Mouse (Mus musculus) limb, embryonic 10.5 days (tissue): ENCODE measurements around the gene Prkca. TPM values are rescaled to one million over a fixed set of nuclear protein-coding genes. Genes with fewer than 3 reads are reported as not detected.

ENCODE experiments used
- DNase-seq: peaks from one replicate; pipeline ENCODE4 v3.0.0-alpha.2; 2017; ENCODE audit warnings: low spot score
- H3K27ac ChIP-seq: fragments of 300-500 bp; sonication (generic); 2 replicates; pipeline ENCODE4 v1.5.1; 2016; ENCODE audit warnings: mild to moderate bottlenecking
- H3K27me3 ChIP-seq: fragments of 300-500 bp; sonication (generic); 2 replicates; pipeline ENCODE4 v1.6.1; 2016; ENCODE audit warnings: low read depth, mild to moderate bottlenecking; ENCODE audit not compliant: poor library complexity, severe bottlenecking
- H3K36me3 ChIP-seq: fragments of 300-500 bp; sonication (generic); 2 replicates; pipeline ENCODE4 v1.6.1; 2016; ENCODE audit warnings: mild to moderate bottlenecking, moderate library complexity
- H3K4me1 ChIP-seq: fragments of 300-500 bp; sonication (generic); 2 replicates; pipeline ENCODE4 v1.6.1; 2016
- H3K4me3 ChIP-seq: fragments of 300-500 bp; sonication (generic); 2 replicates; pipeline ENCODE4 v1.5.1; 2016; ENCODE audit warnings: mild to moderate bottlenecking, moderate library complexity
- H3K9me3 ChIP-seq: fragments of 300-500 bp; sonication (generic); replicated peaks from 2 replicates; pipeline ENCODE4 v1.6.1; 2016; ENCODE audit warnings: mild to moderate bottlenecking
- WGBS: fragments of 180-500 bp; shearing (Covaris S2); methylation state at CpG from one replicate; pipeline ENCODE4 v1.1.7; 2016; 5-methylcytosine and 5-hydroxymethylcytosine counted together
- polyA plus RNA-seq: library from polyadenylated mRNA; unstranded; fragments of >200 nt; fragmentation: Nextera tagmentation; extraction: Ambion mirVana; gene quantifications from 2 replicates; pipeline ENCODE4 v1.2.1, GENCODE M21; 2016

Gene Prkca
- polyA plus RNA-seq, 1 experiment from 2014 or later: 3.7 TPM

DNA sequence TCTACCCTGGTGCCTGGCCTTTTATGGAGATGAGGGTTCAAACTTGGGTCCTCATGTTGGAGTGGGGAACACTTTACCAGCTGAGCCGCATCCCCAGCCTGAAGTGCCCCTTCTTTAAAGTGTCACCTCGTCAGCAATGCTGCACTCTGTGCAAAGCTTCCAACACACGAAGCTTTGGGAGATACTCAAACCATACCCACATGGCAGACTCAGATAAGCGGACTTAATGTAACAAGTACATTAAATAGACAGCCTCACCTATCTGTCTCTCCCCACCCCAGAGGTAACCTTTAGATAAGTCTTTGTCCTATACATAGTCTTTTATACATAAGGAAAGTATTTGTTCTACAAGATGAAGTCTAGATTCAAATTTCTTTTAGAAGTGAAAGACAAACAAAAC, 17.3 kb upstream of the Prkca start:
- no peak overlapping the region for H3K4me3 ChIP-seq
- H3K9me3 ChIP-seq: no peaks in the 10 kb centered on the region
- no peaks in the 10 kb centered on the region for H3K27me3 ChIP-seq
- H3K4me1 ChIP-seq: peaks cover 12% of the 10 kb centered on the region; the same call in 1 of the 2 replicates
- no peak overlapping the region for H3K27ac ChIP-seq
- H3K36me3 ChIP-seq: no peaks in the 10 kb centered on the region
- no peak for DNase-seq
- 84% methylated on average over 4 of the region's 4 CpGs for WGBS

DNA sequence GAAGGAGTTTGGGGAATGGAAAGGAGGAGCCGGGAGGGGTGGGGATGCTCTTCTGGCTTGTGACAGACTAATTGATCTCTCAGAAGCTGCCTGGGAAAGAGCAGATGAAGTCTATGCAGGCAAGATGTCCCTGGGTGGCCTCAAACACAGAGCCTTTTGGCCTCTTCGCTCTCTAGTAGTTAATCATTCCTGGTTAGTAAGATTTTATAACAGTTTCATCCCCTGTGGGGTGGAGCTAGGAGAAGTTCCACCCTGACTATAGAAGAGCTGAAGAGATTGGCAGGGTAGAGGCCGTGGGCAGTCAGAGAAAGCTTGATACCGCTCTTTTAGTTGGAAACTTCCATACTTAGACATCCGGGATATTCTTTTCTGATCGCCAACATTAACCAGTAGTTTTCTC, 15.2 kb upstream of the Prkca start:
- no peaks in the 10 kb centered on the region for H3K36me3 ChIP-seq
- H3K4me1 ChIP-seq: peaks cover 12% of the 10 kb centered on the region; the same call in 1 of the 2 replicates
- H3K27me3 ChIP-seq: no peaks in the 10 kb centered on the region
- H3K9me3 ChIP-seq: no peaks in the 10 kb centered on the region
- no peak overlapping the region for H3K27ac ChIP-seq
- WGBS: 70% methylated on average over 6 of the region's 6 CpGs
- DNase-seq: no peak
- H3K4me3 ChIP-seq: no peak overlapping the region

DNA sequence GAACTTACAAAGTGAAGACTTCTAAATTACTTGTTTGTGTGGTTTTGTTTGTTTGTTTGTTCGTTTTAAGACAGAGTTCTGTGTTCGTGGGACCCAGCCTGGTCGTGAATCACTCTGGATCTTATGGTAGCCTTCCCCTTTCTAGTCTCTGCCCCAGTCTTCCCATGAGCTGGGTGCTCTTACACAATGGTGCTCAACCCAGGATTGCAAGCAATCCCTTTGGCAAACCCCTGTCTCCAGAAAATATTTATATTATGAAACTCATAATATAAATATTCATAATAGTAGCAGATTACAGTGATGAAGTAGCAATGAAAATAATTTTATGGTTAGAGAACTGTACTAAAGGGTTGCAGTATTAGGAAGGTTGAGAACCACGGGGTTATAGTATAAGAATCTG, 12.3 kb upstream of the Prkca start:
- peaks cover 12% of the 10 kb centered on the region; the same call in 1 of the 2 replicates for H3K4me1 ChIP-seq
- H3K27ac ChIP-seq: no peak overlapping the region
- no peak overlapping the region for H3K4me3 ChIP-seq
- 75% methylated on average over 4 of the region's 4 CpGs for WGBS
- no peaks in the 10 kb centered on the region for H3K36me3 ChIP-seq
- H3K27me3 ChIP-seq: no peaks in the 10 kb centered on the region
- DNase-seq: no peak
- H3K9me3 ChIP-seq: no peaks in the 10 kb centered on the region

DNA sequence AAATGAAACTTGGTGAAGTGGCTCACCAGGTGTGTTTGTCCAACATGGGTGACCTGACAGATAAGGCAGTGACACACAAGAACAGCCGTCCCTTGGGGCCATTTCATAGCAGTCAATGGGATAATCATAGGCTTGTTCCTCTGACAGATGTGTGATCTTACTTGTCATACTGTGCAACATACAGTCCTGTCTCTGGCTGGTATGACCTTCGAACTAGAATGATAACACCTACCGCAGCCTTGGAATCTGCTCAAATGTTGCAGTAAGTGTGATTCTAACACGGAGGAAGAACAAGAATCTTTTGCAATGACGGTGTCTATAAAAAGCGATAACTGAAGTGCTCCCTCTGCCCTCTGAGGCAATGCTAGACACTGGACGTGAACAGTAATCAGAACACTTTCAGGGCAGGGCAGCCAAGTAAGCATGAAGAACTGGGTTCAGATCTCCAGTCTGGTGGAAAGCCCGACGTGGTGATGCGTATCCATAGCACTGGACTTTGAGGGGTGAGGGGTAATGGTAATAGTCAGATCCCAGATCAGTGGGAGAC, 9.2 kb upstream of the Prkca start:
- H3K27me3 ChIP-seq: no peaks in the 10 kb centered on the region
- DNase-seq: no peak
- H3K4me1 ChIP-seq: no peaks in the 10 kb centered on the region
- 95% methylated on average over 10 of the region's 10 CpGs for WGBS
- H3K4me3 ChIP-seq: no peak overlapping the region
- H3K36me3 ChIP-seq: no peaks in the 10 kb centered on the region
- no peak overlapping the region for H3K27ac ChIP-seq
- no peaks in the 10 kb centered on the region for H3K9me3 ChIP-seq

DNA sequence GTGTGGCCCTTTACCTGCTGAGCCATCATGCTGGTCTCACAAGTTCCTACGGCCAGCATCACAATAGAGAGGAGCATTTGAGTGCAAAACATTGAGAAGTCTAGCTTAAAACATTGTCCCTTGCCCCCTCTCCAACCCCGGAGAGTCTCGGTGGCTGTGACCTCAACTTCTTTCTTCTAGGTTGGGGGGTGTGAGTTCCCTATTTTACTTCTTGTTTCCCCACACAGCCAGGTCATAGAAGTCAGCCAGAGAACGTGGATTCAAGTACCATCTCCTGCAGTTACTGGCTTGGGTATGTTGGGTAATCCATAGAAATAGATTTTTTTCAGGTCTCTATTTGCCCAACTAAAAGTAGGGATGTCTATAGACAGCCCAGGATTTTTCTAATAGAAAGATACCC, 7.1 kb upstream of the Prkca start:
- H3K36me3 ChIP-seq: no peaks in the 10 kb centered on the region
- no peak for DNase-seq
- H3K4me3 ChIP-seq: no peak overlapping the region
- WGBS: 87% methylated on average over 4 of the region's 4 CpGs
- H3K27me3 ChIP-seq: peaks cover 11% of the 10 kb centered on the region; the same call in 1 of the 2 replicates
- H3K4me1 ChIP-seq: no peaks in the 10 kb centered on the region
- no peak overlapping the region for H3K27ac ChIP-seq
- H3K9me3 ChIP-seq: no peaks in the 10 kb centered on the region

DNA sequence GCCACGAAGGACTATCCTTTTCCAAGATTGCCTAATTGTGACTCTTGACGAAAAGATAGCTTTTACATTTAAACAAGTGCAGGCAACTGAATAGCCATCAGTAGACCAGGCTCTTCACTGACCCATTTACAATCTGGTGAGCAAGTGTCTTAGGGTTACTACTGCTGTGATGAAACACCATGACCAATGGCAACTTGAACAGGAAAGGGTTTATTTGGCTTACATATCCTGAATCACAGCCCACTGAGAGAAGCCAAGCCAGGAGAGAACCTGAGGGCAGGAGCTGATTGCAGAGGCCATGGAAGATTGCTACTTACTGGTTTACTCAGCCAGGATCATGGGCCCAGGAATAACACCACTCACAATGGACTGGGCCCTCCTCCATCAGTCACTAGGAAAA, 1.6 kb upstream of the Prkca start:
- peaks cover 53% of the 10 kb centered on the region for H3K27me3 ChIP-seq
- H3K27ac ChIP-seq: no peak overlapping the region
- DNase-seq: no peak
- H3K4me1 ChIP-seq: peaks cover 20% of the 10 kb centered on the region
- H3K9me3 ChIP-seq: no peaks in the 10 kb centered on the region
- H3K36me3 ChIP-seq: no peaks in the 10 kb centered on the region
- 90% methylated on average over 2 of the region's 2 CpGs for WGBS
- no peak overlapping the region for H3K4me3 ChIP-seq

DNA sequence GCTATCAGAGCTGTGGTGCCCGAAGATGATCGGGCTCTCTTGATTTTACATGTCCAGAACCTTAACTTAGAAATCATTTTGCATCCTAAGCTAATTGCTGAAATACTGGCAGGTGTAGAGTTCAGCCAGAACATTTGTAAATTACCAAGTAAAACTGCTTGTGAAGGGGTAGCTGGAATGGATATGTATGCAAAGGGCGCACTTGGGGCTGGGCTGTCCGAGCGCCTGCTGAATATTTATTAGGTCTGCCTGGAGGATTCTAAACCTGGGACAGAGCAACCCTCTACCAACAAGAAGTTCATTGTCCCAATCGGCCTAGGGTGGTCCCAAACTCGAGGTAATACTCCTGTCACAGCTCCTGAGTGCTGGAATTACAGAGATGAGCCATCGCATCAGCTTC, 1.0 kb upstream of the Prkca start:
- 68% methylated on average over 8 of the region's 8 CpGs for WGBS
- no peaks in the 10 kb centered on the region for H3K9me3 ChIP-seq
- peak overlapping the region; percentile 83 for H3K4me3 ChIP-seq
- peaks cover 20% of the 10 kb centered on the region for H3K4me1 ChIP-seq
- DNase-seq: no peak
- H3K27ac ChIP-seq: no peak overlapping the region
- H3K36me3 ChIP-seq: no peaks in the 10 kb centered on the region
- peaks cover 53% of the 10 kb centered on the region for H3K27me3 ChIP-seq

DNA sequence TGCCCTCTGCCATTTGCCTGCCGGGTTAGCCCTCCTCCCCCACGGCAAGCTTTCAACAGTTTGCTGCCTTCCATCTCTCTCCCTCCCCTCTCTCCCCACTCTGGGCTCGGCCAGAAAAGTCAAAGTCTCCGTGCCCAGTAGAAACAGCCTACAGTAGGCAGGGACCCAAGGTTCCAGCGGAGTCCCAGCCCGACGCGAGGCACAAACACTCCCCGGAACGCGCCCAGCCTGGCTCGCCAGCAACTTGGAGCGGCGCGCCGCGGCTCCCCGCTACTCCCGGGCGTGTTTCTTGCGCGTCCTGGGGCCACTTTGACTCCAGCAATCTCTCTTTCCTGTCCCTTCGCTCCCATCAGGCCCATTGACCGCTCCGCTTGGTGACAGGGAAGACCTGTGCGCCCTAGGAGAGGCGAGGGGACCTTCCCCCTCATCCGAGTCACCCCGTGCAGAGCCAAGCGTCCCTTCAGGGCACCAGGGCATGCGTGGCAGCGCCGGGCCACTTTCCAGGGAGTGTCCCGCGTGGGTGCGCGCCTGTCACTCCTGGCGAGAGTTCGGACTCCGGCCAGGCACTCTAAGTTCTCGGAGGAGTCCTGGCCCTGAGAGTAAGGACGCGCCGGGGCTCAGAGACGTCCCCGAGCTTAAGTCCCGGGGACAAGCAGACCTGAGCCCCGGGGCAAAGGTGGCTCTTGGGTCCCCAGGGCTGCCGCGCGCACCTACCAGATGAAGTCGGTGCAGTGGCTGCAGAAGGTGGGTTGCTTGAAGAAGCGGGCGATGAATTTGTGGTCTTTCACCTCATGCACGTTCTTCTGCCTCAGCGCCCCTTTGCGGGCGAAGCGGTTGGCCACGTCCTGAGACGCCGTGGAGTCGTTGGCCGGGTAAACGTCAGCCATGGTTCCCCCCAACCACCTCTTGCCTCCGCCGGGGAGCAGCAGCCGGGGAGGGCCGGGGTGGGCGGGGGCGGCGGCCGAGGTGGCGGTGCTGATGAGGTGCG, 653 bp downstream of the Prkca start, which contains the start of gene Apoh:
TSS of gene Apoh (plus strand) at position 574 of the 988 bp plus-strand sequence.
- Histone ChIP-seq H3K9me3 (no peaks in the 10 kb centered on the region), H3K4me3 (peak within 1 kb of the TSS; percentile 83), H3K36me3 (no peaks in the 10 kb centered on the region), H3K27me3 (peaks cover 53% of the 10 kb centered on the region), H3K27ac (peak within 1 kb of the TSS; percentile 93), H3K4me1 (peaks cover 20% of the 10 kb centered on the region)
- WGBS: under 1% methylated on average over 75 of the region's 75 CpGs
- peak; percentile 66 for DNase-seq

DNA sequence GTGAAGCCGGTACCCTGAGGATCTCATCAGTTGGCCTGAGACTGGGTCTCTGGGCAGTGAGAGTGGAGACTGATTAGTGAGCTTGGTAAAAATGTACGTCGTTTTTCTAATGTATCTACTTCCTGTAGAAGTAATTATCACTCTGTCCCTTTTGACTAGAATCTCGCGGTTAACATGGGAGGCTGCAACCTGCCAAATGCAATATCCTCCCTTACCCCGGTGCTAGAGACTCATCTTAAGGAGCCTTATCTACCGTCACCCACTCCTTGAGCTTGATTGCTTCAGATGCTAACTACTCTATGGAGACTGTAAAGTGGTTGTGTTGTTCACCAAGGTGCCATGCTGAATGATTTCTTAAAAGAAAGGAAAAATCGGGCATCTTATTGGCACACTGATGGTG, 1.9 kb downstream of the Prkca start:
- 0 out of 2 replicates have a peak overlapping the region, but pooled peaks have one; percentile 83 for H3K4me3 ChIP-seq
- H3K36me3 ChIP-seq: no peaks in the 10 kb centered on the region
- peaks cover 50% of the 10 kb centered on the region for H3K27me3 ChIP-seq
- peaks cover 24% of the 10 kb centered on the region for H3K4me1 ChIP-seq
- H3K27ac ChIP-seq: no peak overlapping the region
- no peak for DNase-seq
- WGBS: 48% methylated on average over 8 of the region's 8 CpGs
- no peaks in the 10 kb centered on the region for H3K9me3 ChIP-seq

DNA sequence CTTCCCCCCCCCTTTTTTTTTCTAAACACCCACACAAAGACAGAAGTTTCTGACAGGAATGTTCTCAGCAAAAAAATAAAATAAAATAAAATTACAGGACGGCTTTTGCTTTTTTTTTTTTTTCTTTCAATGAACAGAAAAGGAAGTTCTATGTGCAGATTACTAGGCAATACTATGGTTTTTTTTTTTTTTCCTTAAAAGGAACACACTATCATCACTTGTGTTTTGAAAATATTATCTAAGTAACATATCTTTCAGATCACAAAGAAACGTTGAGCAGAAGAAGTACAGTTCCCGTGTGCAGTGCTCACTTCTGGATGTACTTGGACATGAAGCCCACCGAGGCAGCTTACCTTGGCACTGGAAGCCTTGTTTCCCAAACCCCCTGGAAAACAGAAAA, 3.4 kb downstream of the Prkca start:
- peaks cover 30% of the 10 kb centered on the region for H3K4me1 ChIP-seq
- H3K36me3 ChIP-seq: no peaks in the 10 kb centered on the region
- no peak overlapping the region for H3K27ac ChIP-seq
- no peak overlapping the region for H3K4me3 ChIP-seq
- no peak for DNase-seq
- no peaks in the 10 kb centered on the region for H3K9me3 ChIP-seq
- H3K27me3 ChIP-seq: peaks cover 38% of the 10 kb centered on the region
- 88% methylated on average over 4 of the region's 4 CpGs for WGBS

DNA sequence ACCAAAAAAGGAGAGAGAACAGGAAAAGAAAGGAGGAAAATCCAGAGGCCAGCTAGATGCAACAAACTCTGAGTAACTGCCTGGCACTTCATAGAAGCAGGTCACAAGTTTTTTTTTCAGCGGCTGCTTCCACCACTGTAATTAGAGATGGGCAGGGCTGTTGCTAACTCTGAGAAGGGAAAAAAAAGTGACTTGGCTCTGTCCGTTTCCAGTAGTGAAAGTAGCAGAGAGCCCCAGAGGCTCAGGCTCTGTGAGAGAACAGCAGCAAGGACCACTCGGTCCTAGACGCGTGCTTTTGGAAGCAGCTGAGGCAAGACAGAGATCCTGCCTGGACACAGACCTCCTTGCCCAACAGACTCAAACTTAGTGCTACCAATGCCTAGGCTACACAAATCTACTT, 7.3 kb downstream of the Prkca start:
- Histone ChIP-seq H3K27ac (no peak overlapping the region), H3K4me1 (peaks cover 23% of the 10 kb centered on the region), H3K4me3 (no peak overlapping the region), H3K27me3 (peaks cover 9% of the 10 kb centered on the region; the same call in 1 of the 2 replicates), H3K36me3 (no peaks in the 10 kb centered on the region), H3K9me3 (no peaks in the 10 kb centered on the region)
- 25% methylated on average over 5 of the region's 5 CpGs for WGBS
- no peak for DNase-seq

DNA sequence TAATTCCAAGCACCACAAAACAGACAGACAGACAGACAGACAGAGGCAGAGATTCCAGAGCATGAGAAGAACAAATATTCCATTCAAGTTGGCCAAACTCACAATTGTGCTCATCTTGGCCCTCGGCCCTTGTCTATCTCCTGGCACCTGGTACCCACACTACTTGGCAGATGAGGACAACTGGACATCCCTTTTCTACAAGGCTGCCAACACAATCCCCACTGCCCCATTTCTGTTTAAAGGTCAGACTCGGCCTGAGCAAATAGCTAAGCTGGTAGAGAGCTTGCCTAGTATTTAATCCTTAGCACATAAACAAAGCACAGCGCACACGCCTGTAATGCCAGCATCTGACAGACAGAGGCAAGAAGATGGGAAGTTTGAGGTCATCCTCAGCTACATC, 8.2 kb downstream of the Prkca start:
- Histone ChIP-seq H3K4me3 (no peak overlapping the region), H3K9me3 (no peaks in the 10 kb centered on the region), H3K27ac (no peak overlapping the region), H3K27me3 (0 out of 2 replicates have a peak, but pooled peaks cover 2% of the 10 kb centered on the region), H3K4me1 (peaks cover 23% of the 10 kb centered on the region), H3K36me3 (no peaks in the 10 kb centered on the region)
- no peak for DNase-seq
- WGBS: 93% methylated on average over 4 of the region's 4 CpGs

DNA sequence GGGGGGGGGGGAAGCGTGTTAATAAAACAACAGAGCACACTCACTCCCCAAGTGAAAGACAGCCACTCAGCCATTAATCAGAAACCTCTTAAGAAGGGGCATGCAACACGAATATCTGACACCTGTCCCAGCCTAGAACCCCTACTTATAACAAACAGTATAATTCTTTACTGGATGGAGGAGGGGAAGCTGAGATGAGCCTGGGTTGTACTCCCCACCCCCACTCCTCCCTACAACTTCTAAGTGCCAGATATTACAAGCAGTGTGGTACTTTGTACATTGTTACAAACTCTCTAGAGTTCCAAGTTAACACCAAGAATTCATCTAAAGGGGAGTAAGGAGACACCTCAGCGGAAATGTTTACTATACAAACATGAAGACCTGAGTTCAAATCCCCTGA, 9.1 kb downstream of the Prkca start:
- no peaks in the 10 kb centered on the region for H3K36me3 ChIP-seq
- no peaks in the 10 kb centered on the region for H3K27me3 ChIP-seq
- no peak for DNase-seq
- WGBS: 80% methylated on average over 3 of the region's 3 CpGs
- no peak overlapping the region for H3K27ac ChIP-seq
- no peaks in the 10 kb centered on the region for H3K9me3 ChIP-seq
- H3K4me3 ChIP-seq: no peak overlapping the region
- peaks cover 23% of the 10 kb centered on the region for H3K4me1 ChIP-seq
